Mouse (Mus musculus) C2C12 (cell line): Measurements from ENCODE around the gene Ip6k2. TPM values are rescaled to one million over a fixed set of nuclear protein-coding genes. Genes with fewer than 3 reads are reported as not detected.
A peak's percentile ranks its signal among the peaks of the same experiment; 100 is the strongest.

ENCODE experiments used
- H3K27me3 ChIP-seq: one replicate; pipeline ENCODE4 v1.6.1; 2011; ENCODE audit not compliant: control insufficient read depth, insufficient read depth, insufficient read length
- H3K36me3 ChIP-seq: one replicate; pipeline ENCODE4 v1.6.1; 2011; ENCODE audit not compliant: control insufficient read depth, insufficient read depth
- H3K4me3 ChIP-seq: one replicate; pipeline ENCODE4 v1.5.1; 2011; ENCODE audit warnings: mild to moderate bottlenecking, control low read depth; ENCODE audit not compliant: poor library complexity, insufficient read depth, severe bottlenecking
- H3K79me2 ChIP-seq: one replicate; pipeline ENCODE4 v1.6.1; 2011; ENCODE audit not compliant: control insufficient read depth, insufficient read depth
- H3K79me3 ChIP-seq: one replicate; pipeline ENCODE4 v1.6.1; 2011; ENCODE audit warnings: low read depth, control low read depth
- H3ac ChIP-seq: one replicate; pipeline ENCODE3; 2011; ENCODE audit warnings: low read depth; ENCODE audit not compliant: control insufficient read depth, insufficient read length
- CEBPB ChIP-seq: IDR thresholded peaks from one replicate; pipeline ENCODE4 v1.6.1; 2011; ENCODE audit warnings: low read depth, mild to moderate bottlenecking, control low read depth, moderate library complexity
- CTCF ChIP-seq: IDR thresholded peaks from one replicate; pipeline ENCODE4 v1.5.1; 2011; ENCODE audit not compliant: control insufficient read depth, insufficient read depth, insufficient read length
- FOSL1 ChIP-seq: IDR thresholded peaks from one replicate; pipeline ENCODE4 v1.8.0; 2011; ENCODE audit warnings: mild to moderate bottlenecking, low read length; ENCODE audit not compliant: poor library complexity, insufficient read depth, severe bottlenecking
- MAX ChIP-seq: IDR thresholded peaks from one replicate; pipeline ENCODE4 v1.6.1; 2011; ENCODE audit warnings: mild to moderate bottlenecking, control low read depth
- MYOD1 ChIP-seq: IDR thresholded peaks from one replicate; pipeline ENCODE4 v1.6.1; 2011; ENCODE audit warnings: low read depth; ENCODE audit not compliant: control insufficient read depth, insufficient read length
- MYOG ChIP-seq: IDR thresholded peaks from one replicate; pipeline ENCODE4 v1.6.1; 2011; ENCODE audit not compliant: control insufficient read depth, insufficient read length; ENCODE audit errors: extremely low read depth
- USF1 ChIP-seq: IDR thresholded peaks from one replicate; pipeline ENCODE4 v1.6.1; 2011; ENCODE audit warnings: low read depth, mild to moderate bottlenecking, control low read depth, moderate library complexity
- microRNA-seq: library from miRNA; unstranded; fragments of <30 nt; microRNA quantifications from one replicate; pipeline ENCODE4, GENCODE M21; 2019; ENCODE audit warnings: borderline microRNAs expressed
- polyA plus RNA-seq: library from polyadenylated mRNA; unstranded; fragments of >200 nt; fragmentation: generic; extraction: Trizol; gene quantifications from one replicate; pipeline ENCODE4 v1.2.1, GENCODE M21; 2012; ENCODE audit warnings: missing spikeins

Ip6k2 gene
- polyA plus RNA-seq, 1 experiment = 37.1 TPM

DNA sequence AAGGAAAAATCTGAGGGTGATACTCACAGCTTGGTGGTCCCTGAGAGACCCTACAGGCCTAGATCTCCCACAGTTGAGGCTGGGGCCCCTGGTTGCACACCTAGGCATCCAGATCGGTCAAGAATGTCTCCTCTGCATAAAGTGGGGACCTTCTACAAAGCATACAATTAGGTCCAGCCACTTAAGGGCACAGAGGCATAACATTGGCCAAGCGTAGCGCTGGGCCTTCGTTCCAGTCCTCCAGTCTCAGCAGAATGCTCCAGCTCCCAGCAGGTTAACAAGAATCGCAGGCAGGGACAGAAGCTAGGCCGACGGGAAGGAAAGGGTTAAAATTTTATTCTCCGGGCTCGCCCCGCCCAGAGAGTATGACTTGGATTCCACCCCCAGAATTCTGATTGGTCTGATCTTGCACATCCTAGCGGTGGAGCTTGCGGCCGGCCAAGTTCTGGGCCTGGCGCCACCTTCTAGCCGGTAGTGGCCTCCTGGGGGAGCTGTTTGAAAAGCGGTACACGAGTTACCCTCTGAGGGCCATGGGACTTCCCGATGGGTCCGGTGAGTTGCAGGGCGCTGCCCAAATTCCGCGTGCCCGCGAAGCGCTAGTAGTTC, 70.1 kb downstream of the Ip6k2 start:
- H3K36me3 ChIP-seq = no peaks in the 10 kb centered on the region
- peak overlapping the region; percentile 66 for H3ac ChIP-seq
- no peaks in the 10 kb centered on the region for H3K79me2 ChIP-seq
- TF ChIP-seq USF1 (no peak), MYOD1 (no peak), FOSL1 (no peak), CTCF (peak; percentile 82), CEBPB (no peak), MYOG (no peak), MAX (peak; percentile 80)
- no peaks in the 10 kb centered on the region for H3K79me3 ChIP-seq
- peaks cover 7% of the 10 kb centered on the region for H3K27me3 ChIP-seq
- H3K4me3 ChIP-seq = peak overlapping the region; percentile 56

DNA sequence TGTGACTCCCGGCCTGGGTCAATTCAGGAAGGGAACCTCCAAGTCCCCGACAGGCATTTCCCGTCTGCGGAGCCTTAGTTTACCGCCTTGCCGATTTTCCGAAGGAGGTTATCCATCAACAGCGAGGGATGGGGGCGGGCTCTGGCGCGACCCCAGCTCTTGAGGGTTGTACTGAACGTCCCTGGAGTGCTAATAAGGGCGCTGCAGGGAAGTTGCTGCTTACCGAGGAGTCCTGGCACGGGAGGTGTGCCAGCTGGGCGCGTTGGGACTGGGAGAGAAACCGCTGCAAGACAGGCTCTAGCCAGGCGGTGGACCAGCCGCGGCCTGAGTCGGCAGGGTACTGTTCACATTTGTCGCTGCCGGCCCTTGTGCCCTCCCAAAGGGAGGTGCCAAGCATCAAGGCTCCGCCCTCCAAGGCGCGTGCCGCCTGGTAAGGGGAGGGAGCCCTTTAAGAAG, 70.7 kb downstream of the Ip6k2 start:
- Histone ChIP-seq H3K4me3 (peak overlapping the region; percentile 56), H3K27me3 (peaks cover 2% of the 10 kb centered on the region), H3K79me2 (no peaks in the 10 kb centered on the region), H3ac (peak overlapping the region; percentile 66), H3K79me3 (no peaks in the 10 kb centered on the region), H3K36me3 (no peaks in the 10 kb centered on the region)
- no peak for TF ChIP-seq CTCF
- TF ChIP-seq CEBPB = no peak
- TF ChIP-seq MYOG = no peak
- peak; percentile 11 for TF ChIP-seq MAX
- no peak for TF ChIP-seq FOSL1
- peak; percentile 10 for TF ChIP-seq USF1
- TF ChIP-seq MYOD1 = no peak

DNA sequence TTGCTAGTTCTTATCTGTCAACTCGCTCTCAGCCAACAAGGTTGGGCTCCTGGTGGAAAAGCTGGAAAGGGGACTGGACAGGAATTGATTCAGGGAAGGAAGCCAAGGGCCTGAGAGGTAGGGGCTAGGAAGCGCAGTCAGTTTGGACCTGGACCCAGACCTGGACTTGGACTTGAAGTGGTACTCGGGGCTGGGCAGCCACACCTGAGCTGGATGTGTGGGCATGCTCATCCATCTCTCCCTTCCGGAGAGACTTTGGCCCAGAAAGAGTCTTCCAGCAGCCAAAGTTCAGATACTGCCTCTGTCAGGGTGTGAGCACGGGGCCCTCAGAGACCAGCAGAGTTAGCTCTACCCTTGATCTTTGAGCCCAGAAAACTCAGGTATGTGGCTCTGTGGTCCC, 71.7 kb downstream of the Ip6k2 start:
- Histone ChIP-seq H3K79me2 (no peaks in the 10 kb centered on the region), H3ac (no peak overlapping the region), H3K27me3 (no peaks in the 10 kb centered on the region), H3K36me3 (no peaks in the 10 kb centered on the region), H3K4me3 (no peak overlapping the region), H3K79me3 (no peaks in the 10 kb centered on the region)
- TF ChIP-seq MYOD1 (no peak), MYOG (no peak), FOSL1 (no peak), USF1 (no peak), CEBPB (no peak), MAX (no peak), CTCF (no peak)

Small RNA genes within 50 kb of the gene (microRNA-seq; reads per million reads assigned to microRNA genes)
- gene Gm23156 = not detected

Other genes with a start within 250 kb of the Ip6k2 start
- 332 TPM for gene Impdh2, start 223.5 kb upstream of the Ip6k2 start, polyA plus RNA-seq
- 6.8 TPM for gene Ndufaf3, start 216.4 kb upstream of the Ip6k2 start, polyA plus RNA-seq
- gene Dalrd3, start 213.9 kb upstream of the Ip6k2 start, polyA plus RNA-seq = 56.1 TPM
- 52.9 TPM for gene Wdr6, start 205.1 kb upstream of the Ip6k2 start, polyA plus RNA-seq
- gene P4htm, start 186.1 kb upstream of the Ip6k2 start, polyA plus RNA-seq = 1.3 TPM
- 30.5 TPM for gene Arih2, start 134.4 kb upstream of the Ip6k2 start, polyA plus RNA-seq
- gene Slc25a20, start 121.7 kb upstream of the Ip6k2 start, polyA plus RNA-seq = 20.6 TPM
- gene Prkar2a, start 94.5 kb upstream of the Ip6k2 start, polyA plus RNA-seq = 19.4 TPM
- 7.5 TPM for gene Nckipsd, start 24.6 kb downstream of the Ip6k2 start, polyA plus RNA-seq
- 0.05 TPM for gene Celsr3, start 42.5 kb downstream of the Ip6k2 start, polyA plus RNA-seq
- gene Slc26a6, start 69.5 kb downstream of the Ip6k2 start, polyA plus RNA-seq = 4.3 TPM
- gene Tmem89, start 130.8 kb downstream of the Ip6k2 start, polyA plus RNA-seq = not detected
- gene Uqcrc1, start 152.8 kb downstream of the Ip6k2 start, polyA plus RNA-seq = 382 TPM
- 10.1 TPM for gene Col7a1, start 169.8 kb downstream of the Ip6k2 start, polyA plus RNA-seq
- gene Ucn2, start 202.2 kb downstream of the Ip6k2 start, polyA plus RNA-seq = 0.56 TPM
- 6.7 TPM for gene Pfkfb4, start 208.0 kb downstream of the Ip6k2 start, polyA plus RNA-seq